Mouse (Mus musculus): ENCODE data around the gene Trabd2b.

Trabd2b gene

DNA sequence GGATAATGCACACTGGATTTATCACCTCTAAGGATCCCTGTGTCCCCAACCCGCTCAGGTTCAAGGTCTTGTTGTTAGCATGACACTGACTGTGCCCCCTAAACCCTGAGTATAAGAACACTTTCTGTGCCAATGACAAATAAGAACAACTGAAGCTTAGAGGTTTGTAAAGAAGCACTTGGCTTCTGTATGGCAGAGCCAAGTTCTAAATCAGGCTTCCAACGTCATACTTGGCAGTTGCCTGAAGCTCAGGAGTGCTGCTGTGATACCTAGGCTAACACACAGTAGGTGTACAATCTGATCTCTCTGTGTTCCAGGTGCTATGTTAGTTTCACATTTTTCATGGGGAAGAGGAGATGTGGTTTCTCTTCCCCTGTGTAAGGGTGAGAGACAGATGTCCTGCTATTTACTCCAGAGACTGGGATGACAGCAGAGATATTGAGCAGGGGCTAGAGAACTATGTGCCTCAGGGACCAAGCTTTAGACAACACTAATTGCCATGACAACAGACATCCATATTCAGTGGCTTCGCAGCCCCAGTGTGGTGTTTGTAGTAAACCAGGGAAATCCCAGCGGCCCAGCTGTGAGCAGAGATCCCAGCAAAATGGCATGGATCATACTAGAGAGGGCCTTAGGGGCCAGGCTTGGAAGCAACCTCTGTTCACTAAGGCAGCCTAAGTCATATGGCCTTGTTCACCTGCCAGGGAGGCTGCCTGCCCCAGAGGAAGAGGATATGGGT, 89.3 kb downstream of the Trabd2b start:
- no peak for DNase-seq (ENCODE audit: low spot score)

DNA sequence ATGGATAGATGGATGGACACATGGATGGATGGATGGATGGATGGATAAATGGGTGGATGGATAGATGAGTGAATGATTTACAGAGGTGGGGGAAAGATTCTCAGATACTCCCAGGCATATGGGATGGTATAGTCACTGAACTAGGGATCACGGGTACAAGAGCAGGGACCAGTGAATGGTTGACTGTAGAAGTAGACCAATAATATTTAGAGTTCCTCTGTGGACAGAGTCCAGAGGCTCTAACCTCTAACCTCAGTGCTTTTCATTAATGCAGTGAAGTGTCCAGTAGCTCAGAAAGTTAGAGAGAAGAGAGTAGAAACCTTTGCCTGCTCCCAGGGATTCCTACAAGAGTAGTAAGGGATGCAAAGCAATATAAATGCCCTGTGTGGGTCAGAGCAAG, 93.1 kb downstream of the Trabd2b start:
- no peak for DNase-seq (ENCODE audit: low spot score)

DNA sequence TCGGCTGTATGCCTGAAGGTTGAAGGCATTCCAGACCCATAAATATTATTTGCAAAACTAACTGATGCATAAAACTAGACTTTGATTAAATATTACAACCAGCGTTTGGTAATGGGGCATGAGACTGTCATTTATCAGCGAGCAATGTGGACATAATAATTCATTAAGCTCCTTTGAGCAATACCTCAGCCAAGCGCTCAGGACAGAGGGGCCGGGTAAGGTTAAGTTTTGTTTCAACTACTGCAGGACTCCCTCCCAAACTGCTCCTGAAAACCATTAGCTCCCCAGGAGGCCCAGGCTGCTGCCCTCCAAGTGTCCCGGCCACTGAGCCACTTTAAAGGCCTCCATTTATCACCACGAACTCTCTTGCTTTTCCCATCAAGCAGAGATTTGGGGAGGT, 93.8 kb downstream of the Trabd2b start:
- no peak for DNase-seq (ENCODE audit: low spot score)

DNA sequence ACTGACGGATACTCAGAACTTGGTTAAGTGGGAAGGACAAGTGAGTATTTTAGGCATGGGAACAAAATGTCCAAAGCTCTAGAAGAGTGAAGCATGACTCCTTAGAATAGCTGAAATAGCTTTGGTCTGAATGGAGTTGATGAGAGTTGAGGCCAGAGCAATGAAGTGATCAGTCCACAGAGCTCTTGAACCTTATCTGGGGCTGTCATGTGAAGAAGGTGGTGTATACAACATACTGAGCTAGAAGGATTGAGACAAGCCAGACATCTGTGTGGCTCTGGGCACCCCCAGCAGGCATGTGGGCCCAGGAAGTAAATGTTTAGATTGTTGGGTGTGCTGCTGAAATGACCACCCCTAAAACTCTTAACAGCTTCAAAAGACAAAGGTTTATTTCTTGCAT, 94.5 kb downstream of the Trabd2b start:
- DNase-seq (ENCODE audit: low spot score) = no peak

DNA sequence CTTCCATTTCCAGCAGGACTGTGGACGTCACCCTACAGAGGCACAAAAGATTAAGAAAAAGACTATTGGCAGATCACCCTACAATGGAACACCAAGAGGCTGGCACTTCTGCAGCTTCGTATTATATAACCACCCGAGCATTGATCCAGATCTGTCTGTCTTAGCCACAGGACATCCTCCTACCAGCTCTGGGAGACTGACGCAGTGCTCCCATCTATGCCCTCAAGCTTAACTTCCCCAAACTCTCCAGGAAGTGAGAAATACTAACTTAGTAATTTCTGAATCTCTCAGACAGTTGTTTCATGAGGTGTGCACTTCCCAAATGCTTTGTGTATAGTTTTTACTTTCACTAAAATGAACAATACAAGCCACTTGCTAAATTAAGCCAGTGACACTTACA, 95.1 kb downstream of the Trabd2b start:
- no peak for DNase-seq (ENCODE audit: low spot score)

DNA sequence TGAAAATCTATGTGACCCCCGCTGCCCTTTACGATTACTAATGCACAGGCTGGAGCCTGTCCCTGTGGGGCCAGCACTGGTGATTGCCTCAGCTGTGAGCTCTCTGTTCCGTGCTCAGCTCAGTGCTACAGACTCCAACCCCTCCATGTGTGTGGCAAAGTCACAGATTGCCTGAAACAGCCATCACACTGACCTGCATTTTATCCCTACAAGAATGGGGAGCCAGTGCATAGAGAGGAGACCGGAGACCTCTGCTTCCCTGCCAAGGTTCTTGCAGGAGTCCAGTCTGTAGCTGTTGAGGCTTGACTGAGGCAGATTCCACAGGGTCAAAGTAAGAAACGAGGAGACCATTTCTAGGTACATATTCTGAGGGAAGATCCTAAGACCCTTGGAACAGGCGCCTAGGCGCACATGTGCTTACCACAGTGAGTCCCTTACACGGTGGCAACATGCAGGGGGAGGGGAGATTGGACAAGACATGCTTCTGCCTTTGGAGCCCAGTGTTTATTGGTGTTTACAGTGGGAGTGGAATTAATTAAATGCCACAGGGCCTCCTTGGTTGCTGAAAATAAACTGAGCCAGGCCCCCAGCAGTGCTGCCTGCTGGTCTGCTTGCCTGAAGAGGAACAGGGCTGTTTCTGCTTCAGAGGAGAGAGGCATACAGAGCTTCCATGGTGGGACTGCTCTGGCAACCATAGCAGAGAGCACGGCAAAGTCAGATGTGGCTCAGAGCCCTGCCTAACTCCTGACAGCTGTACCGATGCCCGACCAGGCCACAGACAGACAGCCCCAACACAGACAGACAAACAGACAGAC, 97.9 kb downstream of the Trabd2b start:
- DNase-seq (ENCODE audit: low spot score) = no peak

DNA sequence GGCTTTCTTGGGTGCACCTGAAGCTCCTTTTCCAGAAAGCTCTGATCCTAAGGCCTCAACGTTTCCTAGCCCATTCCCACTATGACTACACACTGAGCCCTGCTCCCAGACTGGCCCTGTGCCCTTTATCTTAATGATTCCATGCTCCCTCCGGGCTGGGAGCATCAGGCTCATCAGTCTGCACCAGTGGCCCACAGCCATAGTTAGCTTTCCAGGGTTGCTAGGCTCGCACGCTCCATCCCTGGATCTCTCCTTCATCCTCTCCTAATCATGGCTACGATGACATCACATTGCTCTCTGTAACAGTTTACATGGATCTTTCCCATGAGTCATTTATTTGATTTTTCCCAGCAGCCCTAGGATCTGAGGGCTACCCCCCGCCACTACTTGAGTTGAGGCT, 103.1 kb downstream of the Trabd2b start:
- no peak for DNase-seq (ENCODE audit: low spot score)

DNA sequence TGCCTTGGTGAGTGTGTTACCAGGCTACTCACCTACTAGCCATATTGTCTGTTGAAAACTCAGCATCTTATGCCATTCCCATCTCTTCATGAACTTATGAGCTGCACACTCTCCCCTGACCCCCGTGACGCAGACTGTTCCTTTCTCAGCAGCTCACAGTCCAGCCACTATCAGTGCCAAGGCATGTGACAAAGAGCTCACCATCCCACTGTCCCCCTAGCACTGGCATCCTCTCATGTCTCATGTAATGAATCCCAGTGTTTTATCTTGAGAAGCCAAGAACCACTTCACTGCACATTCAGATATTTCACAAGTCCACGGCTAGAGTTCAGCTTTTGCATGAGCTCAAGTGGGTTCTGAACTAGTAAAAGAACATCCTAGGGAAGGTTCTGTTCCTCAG, 105.1 kb downstream of the Trabd2b start:
- no peak for DNase-seq (ENCODE audit: low spot score)

DNA sequence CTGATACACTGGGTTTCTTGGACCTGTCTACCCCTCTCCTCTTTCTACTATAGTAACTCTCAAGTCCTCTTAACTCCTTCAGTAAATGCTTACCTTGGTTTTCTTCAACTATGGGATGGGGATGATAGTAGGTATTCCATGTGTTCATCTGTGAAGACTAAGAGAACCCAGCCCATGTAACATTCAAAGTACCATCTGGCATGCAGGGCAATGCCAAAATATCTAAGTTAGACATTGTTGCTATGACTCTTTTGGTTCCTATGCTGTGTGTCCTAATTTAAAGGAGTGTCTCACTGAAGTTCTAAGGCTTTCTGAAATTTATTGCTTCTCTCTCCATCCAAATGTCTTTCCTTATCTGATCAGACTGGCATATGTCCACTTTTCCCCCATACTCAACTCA, 106.6 kb downstream of the Trabd2b start:
- no peak for DNase-seq (ENCODE audit: low spot score)

DNA sequence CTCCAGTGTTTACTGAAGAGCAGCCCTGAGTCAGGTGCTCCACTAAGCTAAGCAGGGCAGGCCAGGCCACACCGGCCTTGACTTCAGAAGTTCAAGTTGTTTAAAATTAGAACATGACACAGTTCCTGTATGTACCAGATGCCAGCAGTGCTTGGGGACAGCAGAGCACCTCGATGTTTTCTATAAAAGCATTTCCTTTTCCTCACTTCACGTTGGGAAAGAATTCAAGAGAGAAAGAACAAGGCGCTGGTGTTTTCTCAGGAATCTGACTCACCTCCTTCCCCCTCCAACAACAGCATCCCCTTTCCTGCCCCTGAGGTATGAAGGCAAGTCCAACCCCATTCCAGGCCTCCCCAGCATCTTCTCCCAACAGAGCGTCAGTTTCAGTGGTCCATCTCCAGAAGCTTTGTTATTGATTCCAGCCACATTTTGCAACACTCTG, 108.8 kb downstream of the Trabd2b start:
- DNase-seq (ENCODE audit: low spot score) = no peak

DNA sequence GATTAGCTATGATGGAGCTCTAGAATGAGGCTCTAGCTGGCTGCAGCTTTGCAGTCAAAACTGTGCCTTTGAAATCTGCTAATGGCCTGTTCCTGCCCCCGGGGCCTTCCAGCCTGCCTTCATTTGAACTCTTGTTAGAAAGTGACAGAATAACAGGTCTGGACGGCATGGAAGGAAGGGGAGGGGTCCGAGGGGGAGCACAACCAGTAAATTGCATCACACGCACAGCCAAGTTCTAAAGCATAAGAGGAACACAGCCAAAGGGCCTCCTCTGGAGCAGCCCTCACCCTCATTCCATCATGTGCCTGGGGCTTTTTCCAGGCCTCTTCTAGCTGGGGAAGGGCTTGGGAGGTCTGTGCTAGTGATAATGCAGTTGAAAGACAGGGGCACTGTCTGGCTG, 110.1 kb downstream of the Trabd2b start:
- DNase-seq (ENCODE audit: low spot score) = no peak

DNA sequence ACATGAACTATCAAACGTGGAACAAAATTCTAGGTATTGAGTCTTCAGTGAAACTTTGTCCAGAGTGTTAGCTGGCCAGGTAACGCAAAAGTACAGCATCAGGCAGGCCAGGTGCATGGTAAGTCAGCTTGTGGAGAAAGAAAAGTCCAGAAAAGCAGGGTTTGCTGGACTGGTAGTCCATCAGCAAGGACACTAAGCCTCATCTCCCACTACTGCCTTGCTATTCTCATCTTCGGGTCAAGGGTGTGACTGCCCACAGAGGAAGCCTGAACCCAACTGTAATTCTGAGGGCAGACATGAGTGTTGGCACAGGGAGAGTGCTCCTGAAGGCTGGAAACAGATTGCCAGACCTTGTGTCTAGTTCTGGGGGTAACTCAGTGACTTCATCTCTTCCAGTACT, 111.5 kb downstream of the Trabd2b start:
- no peak for DNase-seq (ENCODE audit: low spot score)

DNA sequence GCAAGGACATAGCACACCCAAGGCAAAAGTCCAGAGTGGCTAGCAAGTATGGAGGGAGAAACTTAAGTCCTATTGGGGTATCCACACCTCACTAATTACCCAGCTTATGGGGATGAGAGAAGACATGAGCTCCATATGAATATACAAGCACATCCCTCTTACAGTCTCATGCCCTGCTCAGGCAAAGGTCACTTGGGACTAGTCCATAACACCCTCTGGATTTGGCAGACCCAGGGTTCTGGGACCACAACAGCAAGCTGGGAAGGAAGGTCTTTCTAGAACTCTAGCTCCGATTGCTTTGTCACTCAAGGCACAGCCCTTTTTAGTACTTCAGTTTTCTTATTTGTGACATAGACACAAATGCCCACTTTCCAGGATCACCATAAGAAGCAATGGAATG, 112.0 kb downstream of the Trabd2b start:
- DNase-seq (ENCODE audit: low spot score) = no peak

DNA sequence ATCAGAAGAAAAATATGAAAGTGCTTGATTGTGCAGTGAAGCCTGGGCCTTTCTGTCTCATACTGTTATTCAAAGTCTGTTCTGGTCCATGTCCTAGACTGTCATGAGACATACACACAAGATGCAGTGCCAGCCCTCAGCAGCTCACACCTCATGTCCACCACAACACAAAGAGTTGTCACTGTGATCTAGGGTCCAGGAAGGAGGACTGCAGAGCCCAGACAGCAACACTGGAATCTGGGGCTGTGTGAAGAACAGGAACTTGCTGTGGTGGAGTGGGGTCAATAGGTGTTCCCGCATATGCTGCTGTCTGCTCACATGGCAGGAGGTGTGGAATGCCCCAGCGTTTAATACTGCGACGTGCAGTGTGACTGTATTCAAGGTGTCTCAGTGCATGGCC, 112.8 kb downstream of the Trabd2b start:
- DNase-seq (ENCODE audit: low spot score) = no peak

DNA sequence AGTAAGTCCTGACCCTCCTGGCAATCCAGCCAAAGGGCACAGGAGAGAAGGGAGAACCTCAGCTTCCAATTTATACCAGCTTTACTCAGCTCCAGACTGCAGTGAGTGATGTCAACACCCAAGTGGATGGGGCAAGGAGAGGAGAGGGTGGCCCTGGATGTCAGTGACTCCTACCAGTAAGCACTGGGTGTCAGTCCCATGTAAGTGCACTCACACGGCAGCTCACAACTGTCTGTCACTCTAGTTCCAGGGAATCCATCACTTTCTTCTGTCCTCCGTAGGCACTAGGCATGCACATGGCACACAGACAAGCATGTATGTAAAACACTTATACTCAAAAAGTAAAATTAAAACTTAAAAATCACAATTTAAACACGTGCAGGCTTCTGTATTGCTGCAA, 113.4 kb downstream of the Trabd2b start:
- DNase-seq (ENCODE audit: low spot score) = no peak

DNA sequence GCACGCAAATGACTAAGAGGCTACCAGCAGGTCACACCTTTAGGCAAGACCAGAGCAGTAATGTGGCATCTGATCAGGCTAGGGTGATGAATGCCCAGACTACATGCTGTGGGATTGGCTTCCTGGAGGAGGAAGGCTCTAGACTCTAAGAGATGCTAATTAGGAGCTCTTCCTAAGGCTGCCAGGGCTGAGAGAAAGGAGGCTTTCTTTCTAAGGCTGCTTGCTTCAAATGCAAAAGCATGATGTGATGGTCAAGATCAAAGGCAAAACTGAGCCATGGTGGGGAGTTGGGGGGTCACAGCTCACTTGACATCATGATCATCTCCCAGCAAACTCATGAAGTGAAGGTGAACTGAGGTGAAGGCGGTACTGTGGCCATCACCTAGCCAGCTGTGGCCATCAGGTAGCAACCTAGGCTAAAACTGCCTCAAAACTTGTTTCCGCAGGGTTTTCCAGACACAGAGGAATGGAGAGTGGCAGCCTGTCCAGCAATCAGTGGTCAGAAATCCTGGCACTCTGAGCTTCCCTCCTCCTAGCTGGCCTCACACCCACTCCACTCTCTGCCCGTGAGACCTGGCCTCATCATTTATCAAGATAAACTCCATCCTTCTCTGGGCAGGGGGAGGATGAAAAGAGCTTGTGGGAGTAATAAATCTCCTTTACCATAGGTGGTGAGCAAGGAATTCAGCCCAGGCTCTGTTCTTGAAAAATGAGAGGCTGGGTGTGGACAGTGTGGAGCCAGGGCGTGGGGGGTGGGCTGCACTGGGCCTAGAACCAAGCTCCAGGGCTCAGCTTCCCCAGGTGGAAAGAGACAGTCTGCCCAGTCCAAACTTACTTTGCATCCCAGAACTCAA, 117.0 kb downstream of the Trabd2b start:
- DNase-seq (ENCODE audit: low spot score) = no peak

DNA sequence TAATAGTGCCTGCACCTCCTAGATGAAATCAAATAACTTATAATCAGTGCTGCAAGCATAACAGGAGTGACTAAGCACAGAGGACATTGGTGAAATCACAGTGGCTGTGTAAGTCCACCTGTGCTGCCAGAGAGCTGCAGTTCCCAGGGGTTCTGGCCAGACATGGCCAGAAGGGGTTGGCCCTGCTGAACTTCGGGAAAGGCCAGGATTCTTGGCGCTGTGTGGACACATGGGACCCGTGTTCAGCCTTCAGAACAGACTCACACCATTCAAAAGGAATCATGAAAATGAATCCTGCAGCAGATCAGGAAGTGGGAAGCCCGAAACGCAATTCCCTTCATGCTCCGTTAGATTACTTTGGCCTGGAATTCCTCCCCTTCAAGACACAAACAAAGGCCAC, 125.1 kb downstream of the Trabd2b start:
- DNase-seq (ENCODE audit: low spot score) = no peak

DNA sequence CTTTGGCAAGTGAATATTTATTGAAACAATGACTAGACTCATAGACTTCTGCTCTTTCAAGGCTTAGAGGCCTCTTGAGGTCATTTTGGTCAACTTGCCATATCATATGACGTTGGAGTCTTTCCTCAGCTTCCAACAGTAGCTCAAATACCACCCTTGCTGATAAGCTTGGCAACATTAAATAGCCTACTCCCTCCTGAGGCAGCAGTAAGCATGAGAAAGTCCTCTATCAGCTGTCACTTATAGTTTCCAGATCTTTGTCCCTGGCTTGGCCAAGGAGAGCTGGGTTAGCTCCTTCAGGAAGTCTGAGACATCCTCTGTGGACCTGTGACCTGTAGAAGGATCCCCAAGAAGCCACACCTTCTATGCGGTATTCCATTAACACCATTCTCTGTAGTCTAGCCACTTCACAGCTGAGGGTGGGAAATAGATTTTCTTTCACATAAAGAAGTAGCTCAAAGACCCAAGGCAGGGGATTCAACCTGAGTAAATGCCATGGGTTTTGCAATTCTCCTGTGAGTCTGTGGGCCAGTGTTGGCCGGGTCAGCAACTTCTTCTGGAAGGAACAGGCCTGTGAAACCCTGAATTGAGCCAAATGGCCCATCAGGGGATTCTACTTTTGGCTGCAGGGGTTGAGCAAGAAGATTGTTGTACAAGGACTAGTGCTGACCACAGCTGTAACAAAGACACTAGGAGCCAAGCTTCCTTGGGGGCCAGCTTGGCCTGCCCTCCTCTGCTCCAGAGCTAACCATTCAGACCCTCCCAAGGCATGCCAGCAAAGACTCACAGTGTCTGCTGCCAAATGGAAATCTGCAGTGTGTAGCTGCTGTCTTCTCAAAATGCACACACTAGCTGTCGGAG, 127.6 kb downstream of the Trabd2b start:
- no peak for DNase-seq (ENCODE audit: low spot score)

DNA sequence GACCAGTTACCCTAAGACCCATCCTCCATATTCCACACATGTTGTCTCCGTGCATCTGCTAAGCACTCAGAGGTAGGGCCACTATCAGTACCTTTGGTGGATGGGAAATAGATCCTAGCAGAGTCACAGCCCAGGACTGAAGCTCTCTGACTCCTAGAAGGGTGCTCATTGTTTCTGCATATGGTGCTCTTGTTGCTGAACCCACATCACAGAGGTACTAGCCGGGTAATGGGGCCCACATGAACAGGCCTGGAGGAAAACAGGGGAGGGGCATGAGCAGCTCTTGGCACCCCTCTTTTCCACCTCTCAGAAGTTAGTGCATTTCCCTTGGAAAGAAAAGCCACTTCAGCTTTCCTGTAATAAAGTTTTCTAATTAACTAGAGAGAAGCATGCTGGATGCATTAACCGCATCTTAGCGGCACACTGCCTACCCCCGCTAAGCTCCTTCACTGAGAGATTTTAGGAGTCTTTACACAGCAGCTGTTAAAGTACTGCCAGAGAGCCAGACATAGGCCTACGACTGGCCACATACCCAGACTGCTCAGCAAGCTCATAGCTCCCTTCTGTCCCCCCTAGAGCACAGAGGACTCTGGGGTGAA, 131.0 kb downstream of the Trabd2b start:
- DNase-seq (ENCODE audit: low spot score) = no peak

DNA sequence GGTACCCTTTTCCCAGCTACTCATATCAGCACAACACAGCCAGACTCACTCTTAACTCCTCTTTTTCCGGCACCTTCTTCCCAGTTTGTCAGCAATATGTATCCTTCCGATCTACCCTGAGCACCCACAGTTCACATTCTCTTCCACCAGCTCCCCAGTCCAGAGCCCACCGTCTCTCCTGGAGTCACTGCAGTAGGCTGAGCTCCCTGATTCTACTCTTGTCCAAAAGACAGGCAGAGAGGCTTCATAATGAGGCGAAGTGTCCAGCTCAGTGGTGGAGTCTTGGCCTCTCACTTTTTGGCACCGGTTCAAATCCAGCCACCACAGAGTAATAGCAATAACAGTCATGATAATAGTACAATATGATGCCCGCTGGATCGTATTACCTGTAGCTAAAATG, 133.5 kb downstream of the Trabd2b start:
- DNase-seq (ENCODE audit: low spot score) = no peak

DNA sequence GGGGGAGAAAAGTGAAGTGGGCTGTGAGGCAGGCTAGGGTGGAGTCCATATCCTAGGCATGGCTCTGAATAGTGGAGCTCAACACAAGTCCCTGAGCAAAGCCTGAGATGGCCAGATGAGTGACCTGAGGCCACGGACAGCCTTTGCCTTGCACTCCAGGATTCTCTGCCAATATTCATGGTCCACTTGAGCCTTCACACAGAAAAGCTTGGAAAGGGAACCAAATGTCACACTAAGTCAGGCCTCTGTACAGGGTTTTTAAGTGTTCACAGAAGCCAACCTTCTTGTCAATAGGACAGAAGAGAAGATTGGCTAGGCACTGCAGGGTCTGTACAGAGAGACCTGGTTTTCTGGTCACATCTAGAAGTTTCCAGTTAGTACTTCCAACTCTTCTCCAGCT, 134.7 kb downstream of the Trabd2b start:
- no peak for DNase-seq (ENCODE audit: low spot score)

Measured in yolk sac, embryonic 10.5 days (tissue).